Comparison of ENCODE assay signal across 8 mouse cellular contexts in the genomic region with DNA sequence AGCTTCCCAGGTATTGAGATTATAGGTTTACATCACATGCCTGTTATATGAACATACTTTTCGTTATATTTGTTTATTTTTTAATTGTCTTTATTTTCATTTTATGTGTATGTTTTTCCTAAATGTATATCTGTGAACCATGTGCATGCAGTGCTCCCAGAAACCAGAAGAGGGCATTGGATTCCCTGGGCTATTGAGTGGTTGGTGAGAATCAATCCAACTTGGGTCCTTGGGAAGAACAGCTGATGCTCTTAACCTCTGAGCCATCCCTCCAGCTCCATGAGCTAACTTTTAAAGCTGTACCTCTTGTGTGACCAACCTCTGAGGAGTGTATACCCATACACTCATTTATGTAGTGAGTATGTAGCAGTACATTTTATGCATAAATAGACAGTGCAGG. TPM values are rescaled to one million over a fixed set of nuclear protein-coding genes. Genes with fewer than 3 reads are reported as not detected.
A peak's percentile ranks its signal among the peaks of the same experiment; 100 is the strongest.
DNase-seq lines count a peak whose midpoint lies in the region; ATAC-seq and TF ChIP-seq lines count a peak whose summit lies in the region.

No protein-coding gene starts in this region.

- ATAC-seq in kidney, postnatal 0 days (replicated peaks; ENCODE audit: low FRiP score, low read depth): no peak
- ATAC-seq in kidney, embryonic 15.5 days (replicated peaks; ENCODE audit: low FRiP score): no peak

- no peaks in the 10 kb centered on the region for H3K4me1 ChIP-seq in kidney, postnatal 0 days (replicated peaks; ENCODE audit: insufficient read depth, low read length)
- H3K4me1 ChIP-seq in kidney, embryonic 15.5 days: no peaks in the 10 kb centered on the region

- whole genome bisulfite sequencing in kidney, postnatal 0 days: 77% methylated on average over 1 of the region's 1 CpGs
- 80% methylated on average over 1 of the region's 1 CpGs for WGBS in kidney, embryonic 15.5 days

- TF ChIP-seq CTCF in kidney, postnatal 0 days (IDR thresholded peaks at IDR 0.05; ENCODE audit: low read depth): peak; percentile 77

- no peak overlapping the region for H3K4me2 ChIP-seq in kidney, postnatal 0 days (ENCODE audit: low read length)
- no peak overlapping the region for H3K4me2 ChIP-seq in kidney, embryonic 15.5 days

- DNase-seq in adrenal gland, postnatal 10 days: peak; percentile 41
- no peak for DNase-seq in adrenal gland, adult 8-10 months
- DNase-seq in kidney, postnatal 0 days (ENCODE audit: low spot score): peak; percentile 47
- peak; percentile 64 for DNase-seq in CD4-positive, CD25-positive, alpha-beta regulatory T cell, adult 2 months (ENCODE audit: low read depth, low spot score)
- peak; percentile 49 for DNase-seq in heart, postnatal 4 days
- DNase-seq in thymus, postnatal 0 days (ENCODE audit: low spot score): peak; percentile 20
- no peak for DNase-seq in urinary bladder, postnatal 10 days (ENCODE audit: low spot score)

- H3K4me3 ChIP-seq in kidney, postnatal 0 days (replicated peaks; ENCODE audit: low read depth, low read length): no peak overlapping the region
- no peak overlapping the region for H3K4me3 ChIP-seq in kidney, embryonic 15.5 days (replicated peaks)

- H3K9ac ChIP-seq in kidney, postnatal 0 days (ENCODE audit: low read depth, low read length): no peak overlapping the region
- no peak overlapping the region for H3K9ac ChIP-seq in kidney, embryonic 15.5 days

- H3K9me3 ChIP-seq in kidney, postnatal 0 days (replicated peaks; ENCODE audit: low read length): no peaks in the 10 kb centered on the region
- H3K9me3 ChIP-seq in kidney, embryonic 15.5 days (replicated peaks): no peaks in the 10 kb centered on the region

- H3K36me3 ChIP-seq in kidney, postnatal 0 days (ENCODE audit: insufficient read depth, low read length): peaks cover 28% of the 10 kb centered on the region
- H3K36me3 ChIP-seq in kidney, embryonic 15.5 days: peaks cover 75% of the 10 kb centered on the region

- H3K27me3 ChIP-seq in kidney, postnatal 0 days (ENCODE audit: insufficient read depth, low read length): no peaks in the 10 kb centered on the region
- H3K27me3 ChIP-seq in kidney, embryonic 15.5 days: no peaks in the 10 kb centered on the region

- H3K27ac ChIP-seq in kidney, postnatal 0 days: no peak overlapping the region
- no peak overlapping the region for H3K27ac ChIP-seq in kidney, embryonic 15.5 days

RNA-seq across cellular contexts. Expression of a gene that starts 39.2 kb away (rescaled TPM):
- total RNA-seq in adrenal gland, postnatal 10 days (2021): 10 to 100 TPM; 10.2 to 12.8 TPM
- 1 to 10 TPM; 1.6 to 5.2 (median 2.4) TPM for total RNA-seq in adrenal gland, adult 8-10 months (2022)
- 5.2 and 6.3 TPM in 2 replicates for polyA plus RNA-seq in kidney, postnatal 0 days (2015; fragmentation: Nextera tagmentation; extraction: Ambion mirVana)
- polyA plus RNA-seq in kidney, embryonic 15.5 days (2015; fragmentation: Nextera tagmentation; extraction: Ambion mirVana): 4.6 and 6.5 TPM in 2 replicates
- 10 to 100 TPM; 17.8 to 18.4 TPM for total RNA-seq in heart, postnatal 4 days (2021)
- polyA plus RNA-seq in thymus, postnatal 0 days (2015; fragmentation: Nextera tagmentation; extraction: Ambion mirVana): 6.9 and 7.3 TPM in 2 replicates

Comparison
In these comparisons a context has a peak if more than half of its experiments do, and no peak if none do; other contexts are left out.
1. DNase-seq: peak in adrenal gland, postnatal 10 days (single experiment), kidney, postnatal 0 days (single experiment), CD4-positive, CD25-positive, alpha-beta regulatory T cell, adult 2 months (single experiment), heart, postnatal 4 days (single experiment) and thymus, postnatal 0 days (single experiment); none in adrenal gland, adult 8-10 months (single experiment) and urinary bladder, postnatal 10 days (single experiment).